Comparison of ENCODE assay signal across 10 mouse cellular contexts in genomic region chr7:120874764-120875539, GRCm38 (mm10). TPM values are rescaled to one million over a fixed set of nuclear protein-coding genes. Genes with fewer than 3 reads are reported as not detected.
DNase-seq lines count a peak whose midpoint lies in the region; ATAC-seq lines count a peak whose summit lies in the region.
"Had no signal": no experiment of that assay in that cellular context is flagged by ENCODE, and none has a peak within 500 bp of the region (broad histone marks: within the 10 kb centered on the region; RNA-seq: fewer than 3 reads in every experiment).

No protein-coding gene starts in this region.

- H3K9ac ChIP-seq in forebrain, embryonic 15.5 days (replicated peaks): no peak overlapping the region

- H3K4me2 ChIP-seq in forebrain, embryonic 15.5 days (replicated peaks): no peak overlapping the region

- H3K4me3 ChIP-seq in forebrain, embryonic 10.5 days: no peak overlapping the region
- H3K4me3 ChIP-seq in forebrain, embryonic 15.5 days: no peak overlapping the region

- no peaks in the 10 kb centered on the region for H3K27me3 ChIP-seq in forebrain, embryonic 10.5 days (ENCODE audit: poor library complexity, severe bottlenecking)
- H3K27me3 ChIP-seq in forebrain, embryonic 15.5 days: no peaks in the 10 kb centered on the region
- H3K27me3 ChIP-seq: megakaryocyte, embryonic 14.5 days had no signal

- H3K9me3 ChIP-seq in forebrain, embryonic 10.5 days: no peaks in the 10 kb centered on the region
- H3K9me3 ChIP-seq in forebrain, embryonic 15.5 days: no peaks in the 10 kb centered on the region
- H3K9me3 ChIP-seq: megakaryocyte, embryonic 14.5 days had no signal

- H3K36me3 ChIP-seq in forebrain, embryonic 10.5 days (replicated peaks): peaks cover 6% of the 10 kb centered on the region
- no peaks in the 10 kb centered on the region for H3K36me3 ChIP-seq in forebrain, embryonic 15.5 days

- DNase-seq in forebrain, embryonic 10.5 days (ENCODE audit: extremely low spot score, low spot score): no peak
- DNase-seq in MEL-GATA-1-ER (ENCODE audit: extremely low read depth, low read depth) (peak; percentile 87), liver (peak; percentile 90), MN1 (ENCODE audit: low spot score) (no peak), adipocyte (ENCODE audit: low spot score) (no peak)
- DNase-seq in embryo, embryonic 10 days (ENCODE audit: low spot score): no peak
- DNase-seq: cerebellum, adult 9-11 months had no signal

- WGBS in forebrain, embryonic 10.5 days: 77% methylated on average over 7 of the region's 7 CpGs
- WGBS in forebrain, embryonic 15.5 days: 70% methylated on average over 7 of the region's 7 CpGs

- H3K4me1 ChIP-seq in forebrain, embryonic 10.5 days: no peaks in the 10 kb centered on the region
- H3K4me1 ChIP-seq in forebrain, embryonic 15.5 days: no peaks in the 10 kb centered on the region

- 0 out of 2 replicates have a peak overlapping the region, but pooled peaks have one; percentile 35 for H3K27ac ChIP-seq in forebrain, embryonic 10.5 days
- H3K27ac ChIP-seq in forebrain, embryonic 15.5 days (replicated peaks): no peak overlapping the region

- no peak for ATAC-seq in forebrain, embryonic 15.5 days (replicated peaks)
- peak; percentile 58 for ATAC-seq in megakaryocyte, adult 5-6 weeks (ENCODE audit: poor library complexity, severe bottlenecking)

RNA-seq across cellular contexts. Expression of gene Eef2k, which starts 32.3 kb away (rescaled TPM):
- 27.5 and 30.1 TPM in 2 replicates for polyA plus RNA-seq in forebrain, embryonic 10.5 days (2016; fragmentation: Nextera tagmentation; extraction: Ambion mirVana)
- polyA plus RNA-seq in forebrain, embryonic 15.5 days (2015; fragmentation: Nextera tagmentation; extraction: Ambion mirVana): 33.7 and 35.1 TPM in 2 replicates
- 7.5 and 11.1 TPM in 2 replicates for total RNA-seq in megakaryocyte, adult 5-6 weeks (2015)
- 23.5 and 26.1 TPM in 2 replicates for total RNA-seq in megakaryocyte, adult 5-6 weeks (2017)

RNA-seq across cellular contexts. Expression of gene Polr3e, which starts 42.6 kb away (rescaled TPM):
- 44.6 and 45.5 TPM in 2 replicates for polyA plus RNA-seq in forebrain, embryonic 10.5 days (2016; fragmentation: Nextera tagmentation; extraction: Ambion mirVana)
- 31.6 and 31.9 TPM in 2 replicates for polyA plus RNA-seq in forebrain, embryonic 15.5 days (2015; fragmentation: Nextera tagmentation; extraction: Ambion mirVana)
- total RNA-seq in megakaryocyte, adult 5-6 weeks (2015): 4.6 and 5.3 TPM in 2 replicates
- 9.8 and 11.6 TPM in 2 replicates for total RNA-seq in megakaryocyte, adult 5-6 weeks (2017)

Comparison
In these comparisons a context has a peak if more than half of its experiments do, and no peak if none do; other contexts are left out.
1. DNase-seq: peak in MEL-GATA-1-ER (single experiment) and liver (single experiment); none in forebrain, embryonic 10.5 days (single experiment), embryo, embryonic 10 days (single experiment), MN1 (single experiment) and adipocyte (single experiment).